In the genomic region with DNA sequence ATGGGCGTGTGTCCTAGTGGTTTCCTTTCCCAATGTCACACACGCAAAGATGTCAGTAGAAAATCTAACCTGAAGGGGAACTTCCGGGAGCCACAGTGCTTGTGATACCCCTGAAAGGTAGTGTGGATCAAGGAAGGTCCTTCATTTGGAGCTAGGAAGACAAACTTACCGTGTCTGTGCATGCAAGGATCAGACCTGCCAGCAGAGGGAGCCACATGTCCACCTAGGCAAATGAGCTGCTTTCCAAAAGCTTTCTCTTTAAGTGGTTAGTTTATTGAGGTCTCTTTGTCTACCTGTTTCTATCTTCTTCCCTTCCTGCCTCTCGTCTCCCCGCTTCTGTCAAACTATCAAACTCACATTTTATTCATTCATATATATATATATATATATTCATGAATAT, we compare ENCODE assay signal across 8 mouse cellular contexts. TPM values are rescaled to one million over a fixed set of nuclear protein-coding genes. Genes with fewer than 3 reads are reported as not detected.
DNase-seq lines count a peak whose midpoint lies in the region; ATAC-seq and TF ChIP-seq lines count a peak whose summit lies in the region.

No protein-coding gene starts in this region.

- TF ChIP-seq CTCF in hindbrain, postnatal 0 days (IDR thresholded peaks at IDR 0.05; ENCODE audit: low read depth), result peak; percentile 97

- no peak overlapping the region for H3K4me3 ChIP-seq in kidney, embryonic 15.5 days (replicated peaks)
- H3K4me3 ChIP-seq in hindbrain, postnatal 0 days (ENCODE audit: low read length), result no peak overlapping the region
- H3K4me3 ChIP-seq in myocyte, result no peak overlapping the region

- no peaks in the 10 kb centered on the region for H3K79me2 ChIP-seq in myocyte (ENCODE audit: control insufficient read depth, insufficient read depth)

- H3K4me1 ChIP-seq in kidney, embryonic 15.5 days, result peaks cover 13% of the 10 kb centered on the region; the same call in 1 of the 2 replicates
- no peaks in the 10 kb centered on the region for H3K4me1 ChIP-seq in hindbrain, postnatal 0 days (ENCODE audit: insufficient read depth, low read length)

- no peak overlapping the region for H3K9ac ChIP-seq in kidney, embryonic 15.5 days
- no peak overlapping the region for H3K9ac ChIP-seq in hindbrain, postnatal 0 days (replicated peaks; ENCODE audit: low read length)

- H3K4me2 ChIP-seq in kidney, embryonic 15.5 days, result no peak overlapping the region
- H3K4me2 ChIP-seq in hindbrain, postnatal 0 days (ENCODE audit: low read depth, low read length), result no peak overlapping the region
- no peak overlapping the region for H3K4me2 ChIP-seq in myocyte (ENCODE audit: low read depth)

- no peaks in the 10 kb centered on the region for H3K27me3 ChIP-seq in kidney, embryonic 15.5 days
- H3K27me3 ChIP-seq in hindbrain, postnatal 0 days (ENCODE audit: insufficient read depth, low read length), result no peaks in the 10 kb centered on the region
- no peaks in the 10 kb centered on the region for H3K27me3 ChIP-seq in myocyte (ENCODE audit: control insufficient read depth, insufficient read depth, insufficient read length)

- intact Hi-C loops in left cerebral cortex, postnatal 25 days (cut with DNase I), result loop anchor here (1.0 kb wide), 1 partner anchor 143 kb away; no protein-coding TSS in a partner anchor

- no peak for TF ChIP-seq POLR2A in myocyte (IDR thresholded peaks at IDR 0.05; ENCODE audit: insufficient read length, low read depth)

- no peak overlapping the region for H3K27ac ChIP-seq in kidney, embryonic 15.5 days
- no peak overlapping the region for H3K27ac ChIP-seq in hindbrain, postnatal 0 days

- ATAC-seq in kidney, embryonic 15.5 days (replicated peaks; ENCODE audit: low FRiP score), result no peak
- peak; percentile 74 for ATAC-seq in erythroblast, adult 5-6 weeks (replicated peaks; ENCODE audit: low FRiP score, poor library complexity, severe bottlenecking)
- no peak for ATAC-seq in hindbrain, postnatal 0 days

- H3K9me3 ChIP-seq in kidney, embryonic 15.5 days (replicated peaks), result no peaks in the 10 kb centered on the region
- no peaks in the 10 kb centered on the region for H3K9me3 ChIP-seq in hindbrain, postnatal 0 days (ENCODE audit: low read length)

- WGBS in kidney, embryonic 15.5 days, result 17% methylated on average over 6 of the region's 6 CpGs
- 24% methylated on average over 6 of the region's 6 CpGs for WGBS in hindbrain, postnatal 0 days

- DNase-seq in kidney, adult 18-20 months, result peak; percentile 87
- DNase-seq in adrenal gland, postnatal 4 days (ENCODE audit: low spot score in 2 of 2), result peak; percentile 63 to 73
- peak; percentile 86 for DNase-seq in hindbrain, postnatal 0 days (ENCODE audit: low spot score)
- DNase-seq in left cerebral cortex, postnatal 25 days (ENCODE audit: low spot score in 2 of 2), result peak; percentile 80 to 89
- DNase-seq in testis, postnatal 10 days (ENCODE audit: low spot score), result peak; percentile 94

- peaks cover 6% of the 10 kb centered on the region; the same call in 1 of the 2 replicates for H3K36me3 ChIP-seq in kidney, embryonic 15.5 days
- H3K36me3 ChIP-seq in hindbrain, postnatal 0 days (ENCODE audit: insufficient read depth, low read length), result 0 out of 2 replicates have a peak, but pooled peaks cover 4% of the 10 kb centered on the region
- H3K36me3 ChIP-seq in myocyte (ENCODE audit: control insufficient read depth, insufficient read depth), result no peaks in the 10 kb centered on the region

- H3ac ChIP-seq in myocyte (ENCODE audit: control insufficient read depth, insufficient read length), result no peak overlapping the region

TF ChIP-seq in myocyte, 11 proteins besides CTCF, POLR2A, EP300 and RAD21:
- TF ChIP-seq TCF12 (IDR thresholded peaks at IDR 0.05; ENCODE audit: insufficient read depth, poor library complexity, severe bottlenecking) (no peak), CEBPB (IDR thresholded peaks at IDR 0.05; ENCODE audit: insufficient read depth, poor library complexity, severe bottlenecking) (no peak), E2F4 (IDR thresholded peaks at IDR 0.05; ENCODE audit: insufficient read depth) (no peak), USF1 (IDR thresholded peaks at IDR 0.05; ENCODE audit: low read depth) (no peak), MAX (IDR thresholded peaks at IDR 0.05; ENCODE audit: low read depth) (no peak), SRF (IDR thresholded peaks at IDR 0.05; ENCODE audit: control insufficient read depth, insufficient read length, low read depth) (no peak), MYOG (IDR thresholded peaks at IDR 0.05; ENCODE audit: control insufficient read depth in 1 of 3, insufficient read depth in 1 of 3, insufficient read length in 2 of 3, low read depth in 2 of 3) (no peak), POLR2AphosphoS2 (IDR thresholded peaks at IDR 0.05; ENCODE audit: insufficient read length, low read depth) (peak; percentile 14)

RNA-seq across cellular contexts. Expression of a gene that starts 40.0 kb away (rescaled TPM):
- polyA plus RNA-seq in kidney, embryonic 15.5 days (2015; fragmentation: Nextera tagmentation; extraction: Ambion mirVana), result 459 and 494 TPM in 2 replicates
- 100 to 1,000 TPM; 390 TPM for total RNA-seq in adrenal gland, postnatal 4 days (2021)
- 122 and 144 TPM in 2 replicates for total RNA-seq in erythroblast, adult 5-6 weeks (2015; ENCODE audit: low replicate concordance)
- 42.5 and 72.4 TPM in 2 replicates for total RNA-seq in erythroblast, adult 5-6 weeks (2017; ENCODE audit: low replicate concordance)
- total RNA-seq in hindbrain, postnatal 0 days (2014; rRNA removed), result 143 and 148 TPM in 2 replicates
- polyA plus RNA-seq in hindbrain, postnatal 0 days (2015; fragmentation: Nextera tagmentation; extraction: Ambion mirVana), result 412 and 436 TPM in 2 replicates
- 100 to 1,000 TPM; 354 to 378 TPM for total RNA-seq in left cerebral cortex, postnatal 25 days (2021)
- polyA plus RNA-seq in myocyte (2012; fragmentation: generic; extraction: Trizol), result 245 TPM

RNA-seq across cellular contexts. Expression of a gene that starts 54.4 kb away (rescaled TPM):
- 66.0 and 71.5 TPM in 2 replicates for polyA plus RNA-seq in kidney, embryonic 15.5 days (2015; fragmentation: Nextera tagmentation; extraction: Ambion mirVana)
- 100 to 1,000 TPM; 195 to 200 TPM for total RNA-seq in adrenal gland, postnatal 4 days (2021)
- 105 and 106 TPM in 2 replicates for total RNA-seq in erythroblast, adult 5-6 weeks (2015; ENCODE audit: low replicate concordance)
- total RNA-seq in erythroblast, adult 5-6 weeks (2017; ENCODE audit: low replicate concordance), result 145 and 205 TPM in 2 replicates
- total RNA-seq in hindbrain, postnatal 0 days (2014; rRNA removed), result 43.3 and 43.6 TPM in 2 replicates
- 35.5 and 36.3 TPM in 2 replicates for polyA plus RNA-seq in hindbrain, postnatal 0 days (2015; fragmentation: Nextera tagmentation; extraction: Ambion mirVana)
- total RNA-seq in left cerebral cortex, postnatal 25 days (2021), result 10 to 100 TPM; 37.5 to 38.2 TPM
- polyA plus RNA-seq in myocyte (2012; fragmentation: generic; extraction: Trizol), result 18.5 TPM
